Mouse (Mus musculus): Measurements from ENCODE around the gene B4galt1.

B4galt1 gene

GRCm38 (mm10) chr4:40759876-40760275, 93.9 kb downstream of the B4galt1 start:
- DNase-seq = no peak

- peak; percentile 96 for DNase-seq
Observed at GRCm38 (mm10) chr4:40757780-40758420, 95.9 kb downstream of the B4galt1 start, which contains the start of gene Smu1. TSS of gene Smu1 (minus strand) at chr4:40757923.

- DNase-seq = no peak
Observed at GRCm38 (mm10) chr4:40757157-40757779, 96.5 kb downstream of the B4galt1 start.
